Mouse (Mus musculus): Measurements from ENCODE around the gene U2af1l4.

DNA sequence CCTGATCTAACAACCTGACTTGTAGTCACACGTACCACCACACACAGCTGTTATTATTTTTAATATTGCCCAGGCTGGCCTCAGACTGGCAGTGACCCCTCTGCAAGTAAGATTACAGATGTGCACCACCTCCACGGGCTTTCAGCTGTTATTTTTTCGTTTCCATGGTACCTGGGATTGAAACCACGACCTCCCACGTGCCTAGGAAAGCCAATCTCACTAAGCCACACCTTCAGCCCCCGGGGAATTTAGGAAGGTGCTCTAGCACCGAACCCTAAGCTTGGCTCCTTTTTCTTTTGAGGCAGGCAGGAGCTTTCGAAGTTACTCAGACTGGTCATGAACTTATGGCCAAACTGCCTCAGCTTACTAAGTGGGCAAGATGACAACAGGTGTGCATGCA, 41.3 kb downstream of the U2af1l4 start:
- TF ChIP-seq CTCF (IDR thresholded peaks at IDR 0.05; ENCODE audit: insufficient read depth, low read length): no peak
- no peak for TF ChIP-seq POLR2A (IDR thresholded peaks at IDR 0.05; ENCODE audit: borderline replicate concordance, extremely low read depth, low read depth, low read length)
